Mouse (Mus musculus): ENCODE measurements around the gene Kiz. TPM values are rescaled to one million over a fixed set of nuclear protein-coding genes. Genes with fewer than 3 reads are reported as not detected.

The Kiz gene
- polyA plus RNA-seq, 1 experiment from 2014 or later: 35.5 TPM

DNA sequence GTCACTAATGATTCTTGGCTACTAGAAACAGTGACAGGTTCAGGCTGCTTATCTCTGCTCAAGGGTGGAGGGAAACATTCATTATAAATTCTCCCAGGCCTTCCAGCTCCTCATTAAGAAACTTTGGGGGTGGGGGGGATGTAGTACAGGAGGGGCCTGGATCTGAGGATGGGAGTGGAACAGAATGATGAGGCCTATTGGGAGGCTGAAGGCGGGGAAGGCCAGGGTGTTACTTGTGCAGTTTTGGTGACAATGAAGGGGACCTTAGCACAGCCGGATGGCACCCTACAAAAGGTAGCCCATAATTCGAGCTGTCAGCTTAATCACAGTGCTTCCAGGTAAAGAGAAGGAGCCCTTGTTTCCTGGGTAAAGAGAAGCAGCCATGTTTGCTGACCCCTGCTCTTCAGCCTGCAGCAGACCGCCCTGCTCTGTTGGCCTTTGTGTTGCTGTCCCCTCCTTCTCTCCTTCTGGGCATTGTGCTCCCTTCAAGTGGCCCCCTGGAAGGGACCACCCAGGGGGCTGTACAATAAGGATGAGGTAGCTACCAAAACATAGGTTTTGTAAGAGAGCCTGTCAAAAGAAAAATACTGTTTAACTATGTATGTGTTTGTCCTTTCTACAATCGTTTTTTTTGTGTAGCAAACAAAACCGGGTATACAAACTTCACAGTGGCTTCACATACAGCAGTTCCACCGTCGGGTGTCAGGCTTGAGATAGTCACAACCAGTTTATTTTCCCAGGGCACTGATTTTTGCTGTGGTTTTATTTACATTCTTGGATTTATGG lies 64.9 kb downstream of the Kiz start:
- Histone ChIP-seq H3K9me3 (no peaks in the 10 kb centered on the region), H3K36me3 (no peaks in the 10 kb centered on the region), H3K9ac (replicated peaks) (no peak overlapping the region), H3K4me2 (no peak overlapping the region), H3K27ac (no peak overlapping the region), H3K4me1 (replicated peaks) (peaks cover 4% of the 10 kb centered on the region), H3K27me3 (no peaks in the 10 kb centered on the region), H3K4me3 (replicated peaks) (no peak overlapping the region)
- ATAC-seq (ENCODE audit: insufficient number of reproducible peaks, insufficient read depth, low FRiP score, low TSS enrichment, low read depth): no peak
- 36% methylated on average over 8 of the region's 8 CpGs for WGBS

DNA sequence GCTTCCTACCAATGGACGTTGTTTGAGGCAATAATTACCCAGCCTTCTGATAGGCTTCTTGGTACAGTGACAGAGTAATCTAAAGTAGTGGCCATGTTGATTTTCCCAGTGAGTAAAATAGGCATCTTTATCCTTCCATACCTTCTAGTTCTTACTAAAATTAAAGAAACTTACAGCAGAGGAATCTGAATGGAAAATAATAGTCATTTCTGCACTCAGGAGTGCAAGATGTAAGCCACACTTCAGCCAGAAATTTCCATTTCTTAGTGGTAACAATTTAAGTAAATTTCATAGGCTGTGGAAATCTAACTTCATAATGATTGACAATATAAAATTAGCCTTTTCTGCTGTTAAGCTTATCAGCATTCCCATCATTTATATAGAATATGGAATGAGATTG lies 69.6 kb downstream of the Kiz start:
- ATAC-seq (ENCODE audit: insufficient number of reproducible peaks, insufficient read depth, low FRiP score, low TSS enrichment, low read depth): no peak
- peaks cover 7% of the 10 kb centered on the region for H3K4me1 ChIP-seq (replicated peaks)
- H3K4me3 ChIP-seq (replicated peaks): no peak overlapping the region
- no peak overlapping the region for H3K27ac ChIP-seq
- no peak overlapping the region for H3K9ac ChIP-seq (replicated peaks)
- WGBS: 91% methylated on average over 1 of the region's 1 CpGs
- no peaks in the 10 kb centered on the region for H3K27me3 ChIP-seq
- H3K9me3 ChIP-seq: 0 out of 2 replicates have a peak, but pooled peaks cover 4% of the 10 kb centered on the region
- no peaks in the 10 kb centered on the region; the same call in 1 of the 2 replicates for H3K36me3 ChIP-seq
- no peak overlapping the region for H3K4me2 ChIP-seq

- Histone ChIP-seq H3K27me3 (no peaks in the 10 kb centered on the region), H3K27ac (no peak overlapping the region), H3K9ac (replicated peaks) (no peak overlapping the region), H3K9me3 (0 out of 2 replicates have a peak, but pooled peaks cover 4% of the 10 kb centered on the region), H3K4me1 (replicated peaks) (peaks cover 3% of the 10 kb centered on the region; the same call in 1 of the 2 replicates), H3K36me3 (no peaks in the 10 kb centered on the region; the same call in 1 of the 2 replicates), H3K4me3 (replicated peaks) (no peak overlapping the region), H3K4me2 (no peak overlapping the region)
- no peak for ATAC-seq (ENCODE audit: insufficient number of reproducible peaks, insufficient read depth, low FRiP score, low TSS enrichment, low read depth)
- WGBS: 54% methylated on average over 4 of the region's 4 CpGs
These were observed 70.2 kb downstream of the Kiz start for GRCm38 (mm10) chr2:146925846-146926245.

- no peak for ATAC-seq (ENCODE audit: insufficient number of reproducible peaks, insufficient read depth, low FRiP score, low TSS enrichment, low read depth)
- H3K9ac ChIP-seq (replicated peaks): no peak overlapping the region
- no peak overlapping the region for H3K27ac ChIP-seq
- H3K9me3 ChIP-seq: no peaks in the 10 kb centered on the region
- H3K27me3 ChIP-seq: no peaks in the 10 kb centered on the region
- H3K4me3 ChIP-seq (replicated peaks): no peak overlapping the region
- H3K4me1 ChIP-seq (replicated peaks): no peaks in the 10 kb centered on the region
- 59% methylated on average over 8 of the region's 8 CpGs for WGBS
- no peak overlapping the region for H3K4me2 ChIP-seq
- no peaks in the 10 kb centered on the region for H3K36me3 ChIP-seq
These were observed 92.6 kb downstream of the Kiz start for GRCm38 (mm10) chr2:146948223-146948776.

DNA sequence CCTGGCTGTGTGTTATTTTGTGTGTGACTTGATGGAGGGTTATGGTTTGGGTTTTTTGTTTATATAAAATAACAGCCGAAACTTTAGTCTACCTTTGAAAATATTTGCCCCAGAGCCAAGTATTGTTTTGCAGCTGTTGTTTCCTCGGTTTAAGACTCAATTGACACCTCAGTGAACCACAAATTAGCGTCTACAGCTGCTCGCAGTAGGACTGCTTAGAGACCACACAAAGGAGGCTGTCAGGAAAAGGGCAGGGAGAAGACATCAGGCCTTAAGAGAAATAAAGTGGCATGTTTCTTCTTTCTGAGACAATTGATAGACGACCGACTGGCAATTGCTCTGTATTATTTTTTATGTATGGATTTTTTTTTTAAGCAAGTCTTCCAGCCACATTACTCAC lies 100.7 kb downstream of the Kiz start:
- no peak overlapping the region for H3K9ac ChIP-seq (replicated peaks)
- no peaks in the 10 kb centered on the region for H3K36me3 ChIP-seq
- no peak for ATAC-seq (ENCODE audit: insufficient number of reproducible peaks, insufficient read depth, low FRiP score, low TSS enrichment, low read depth)
- no peaks in the 10 kb centered on the region for H3K27me3 ChIP-seq
- 42% methylated on average over 6 of the region's 6 CpGs for WGBS
- H3K4me3 ChIP-seq (replicated peaks): no peak overlapping the region
- no peak overlapping the region for H3K27ac ChIP-seq
- H3K4me1 ChIP-seq (replicated peaks): peaks cover 6% of the 10 kb centered on the region; the same call in 1 of the 2 replicates
- no peaks in the 10 kb centered on the region for H3K9me3 ChIP-seq
- no peak overlapping the region for H3K4me2 ChIP-seq

GRCm38 (mm10) chr2:146958398-146958911 lies 102.8 kb downstream of the Kiz start:
- no peak for ATAC-seq (ENCODE audit: insufficient number of reproducible peaks, insufficient read depth, low FRiP score, low TSS enrichment, low read depth)
- Histone ChIP-seq H3K36me3 (peaks cover 6% of the 10 kb centered on the region; the same call in 1 of the 2 replicates), H3K9ac (replicated peaks) (no peak overlapping the region), H3K4me2 (peak overlapping the region; percentile 63), H3K27me3 (no peaks in the 10 kb centered on the region), H3K4me3 (replicated peaks) (peak overlapping the region; percentile 31), H3K4me1 (replicated peaks) (peaks cover 6% of the 10 kb centered on the region; the same call in 1 of the 2 replicates), H3K9me3 (no peaks in the 10 kb centered on the region), H3K27ac (no peak overlapping the region)
- WGBS: 16% methylated on average over 11 of the region's 11 CpGs

DNA sequence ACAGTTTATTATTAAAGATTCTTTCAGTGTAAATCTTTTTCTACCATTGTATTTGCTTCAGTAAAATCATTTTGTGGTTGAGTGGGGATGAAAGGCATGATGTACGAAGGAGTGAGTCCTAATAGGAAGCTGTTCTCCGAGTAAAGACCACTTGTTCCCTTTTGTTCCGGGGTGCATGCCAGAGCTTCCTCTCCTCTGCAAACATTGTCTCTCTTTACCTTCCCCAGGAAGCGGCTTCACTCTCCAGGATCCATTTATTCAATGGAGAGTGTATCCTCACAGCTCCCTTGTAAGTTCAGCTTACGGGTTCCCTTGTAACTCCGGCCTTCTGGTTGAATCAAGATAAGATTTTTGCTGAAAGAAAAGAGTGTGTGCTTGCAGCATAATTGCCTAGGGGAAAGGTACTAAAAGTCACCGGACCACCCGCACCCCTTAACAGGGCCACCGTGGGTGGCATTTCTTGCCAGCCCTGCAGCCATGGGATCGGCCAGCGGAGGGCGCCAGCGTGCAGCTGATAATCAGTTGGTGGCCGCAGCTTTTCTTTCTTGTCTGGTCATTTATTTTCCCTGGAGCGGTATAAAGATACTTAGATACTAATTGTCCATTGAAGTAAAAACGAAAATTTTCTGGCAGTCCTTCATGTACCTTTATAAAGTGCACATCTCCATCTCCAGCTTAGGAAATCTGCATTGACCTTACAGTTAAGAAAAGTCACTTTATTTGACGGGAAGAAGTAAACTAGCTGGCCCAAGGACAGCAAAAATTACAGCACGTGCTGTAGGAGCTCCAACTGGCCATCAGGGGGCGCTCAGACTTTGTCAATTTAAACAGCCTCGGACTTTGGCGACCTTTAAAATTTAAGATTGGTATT lies 103.5 kb downstream of the Kiz start:
- Histone ChIP-seq H3K4me3 (replicated peaks) (peak overlapping the region; percentile 31), H3K4me1 (replicated peaks) (peaks cover 6% of the 10 kb centered on the region; the same call in 1 of the 2 replicates), H3K4me2 (peak overlapping the region; percentile 63), H3K36me3 (peaks cover 8% of the 10 kb centered on the region; the same call in 1 of the 2 replicates), H3K9me3 (0 out of 2 replicates have a peak, but pooled peaks cover 1% of the 10 kb centered on the region), H3K27me3 (no peaks in the 10 kb centered on the region), H3K9ac (replicated peaks) (no peak overlapping the region), H3K27ac (no peak overlapping the region)
- peak; percentile 63 for ATAC-seq (ENCODE audit: insufficient number of reproducible peaks, insufficient read depth, low FRiP score, low TSS enrichment, low read depth)
- 2% methylated on average over 21 of the region's 21 CpGs for WGBS

- Histone ChIP-seq H3K4me3 (replicated peaks) (no peak overlapping the region), H3K27me3 (no peaks in the 10 kb centered on the region), H3K4me2 (no peak overlapping the region), H3K4me1 (replicated peaks) (no peaks in the 10 kb centered on the region), H3K9ac (replicated peaks) (no peak overlapping the region), H3K27ac (no peak overlapping the region), H3K36me3 (peaks cover 7% of the 10 kb centered on the region; the same call in 1 of the 2 replicates), H3K9me3 (no peaks in the 10 kb centered on the region)
- 79% methylated on average over 3 of the region's 3 CpGs for WGBS
- no peak for ATAC-seq (ENCODE audit: insufficient number of reproducible peaks, insufficient read depth, low FRiP score, low TSS enrichment, low read depth)
These were observed 119.4 kb downstream of the Kiz start for GRCm38 (mm10) chr2:146975024-146975423.

GRCm38 (mm10) chr2:146975453-146976028 lies 119.9 kb downstream of the Kiz start:
- Histone ChIP-seq H3K4me3 (replicated peaks) (no peak overlapping the region), H3K9me3 (no peaks in the 10 kb centered on the region), H3K27me3 (no peaks in the 10 kb centered on the region), H3K4me2 (no peak overlapping the region), H3K36me3 (peaks cover 2% of the 10 kb centered on the region; the same call in 1 of the 2 replicates), H3K9ac (replicated peaks) (no peak overlapping the region), H3K4me1 (replicated peaks) (no peaks in the 10 kb centered on the region), H3K27ac (no peak overlapping the region)
- ATAC-seq (ENCODE audit: insufficient number of reproducible peaks, insufficient read depth, low FRiP score, low TSS enrichment, low read depth): no peak
- WGBS: 73% methylated on average over 3 of the region's 3 CpGs

- no peak overlapping the region for H3K27ac ChIP-seq
- 90% methylated on average over 2 of the region's 2 CpGs for WGBS
- no peaks in the 10 kb centered on the region for H3K9me3 ChIP-seq
- H3K4me2 ChIP-seq: no peak overlapping the region
- H3K36me3 ChIP-seq: no peaks in the 10 kb centered on the region
- no peaks in the 10 kb centered on the region for H3K27me3 ChIP-seq
- no peak for ATAC-seq (ENCODE audit: insufficient number of reproducible peaks, insufficient read depth, low FRiP score, low TSS enrichment, low read depth)
- H3K9ac ChIP-seq (replicated peaks): no peak overlapping the region
- no peak overlapping the region for H3K4me3 ChIP-seq (replicated peaks)
- no peaks in the 10 kb centered on the region for H3K4me1 ChIP-seq (replicated peaks)
These were observed 127.1 kb downstream of the Kiz start for GRCm38 (mm10) chr2:146982786-146983185.

Data from limb, embryonic 12.5 days (tissue).